Mouse (Mus musculus): ENCODE data around the gene Gas2l3.

Gene Gas2l3

DNA sequence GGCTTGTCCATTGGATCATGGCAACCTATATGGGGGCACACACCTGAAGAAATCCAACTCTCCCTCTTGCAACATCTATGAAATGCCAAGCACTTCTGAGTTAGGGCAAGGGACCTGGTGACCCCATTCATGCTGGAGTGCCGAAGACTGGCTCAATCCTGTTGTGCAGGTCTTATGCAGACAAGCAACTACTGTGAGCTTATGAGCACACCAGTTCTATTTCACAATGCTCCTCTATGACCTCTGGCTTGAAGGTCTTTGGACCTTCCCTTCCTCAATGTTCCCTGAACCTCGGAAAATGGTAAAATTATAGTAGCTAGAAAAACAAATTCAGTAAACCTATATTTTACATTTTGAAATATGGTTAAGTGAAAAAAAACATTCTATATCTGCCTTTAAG, 25.8 kb downstream of the Gas2l3 start:
- in situ Hi-C loops (cut with MboI; ENCODE audit: low pct_unique_long_range_greater_than_20kb in 1 of 2, low sequenced_read_pairs in 2 of 2, unreplicated experiment in 1 of 2): no loop called here

GRCm38 (mm10) chr10:89415478-89415877, 28.3 kb downstream of the Gas2l3 start:
- in situ Hi-C loops (cut with MboI; ENCODE audit: low pct_unique_long_range_greater_than_20kb in 1 of 2, low sequenced_read_pairs in 2 of 2, unreplicated experiment in 1 of 2): no loop called here

GRCm38 (mm10) chr10:89407551-89407950, 36.2 kb downstream of the Gas2l3 start:
- in situ Hi-C loops (cut with MboI; ENCODE audit: low pct_unique_long_range_greater_than_20kb in 1 of 2, low sequenced_read_pairs in 2 of 2, unreplicated experiment in 1 of 2): no loop called here

DNA sequence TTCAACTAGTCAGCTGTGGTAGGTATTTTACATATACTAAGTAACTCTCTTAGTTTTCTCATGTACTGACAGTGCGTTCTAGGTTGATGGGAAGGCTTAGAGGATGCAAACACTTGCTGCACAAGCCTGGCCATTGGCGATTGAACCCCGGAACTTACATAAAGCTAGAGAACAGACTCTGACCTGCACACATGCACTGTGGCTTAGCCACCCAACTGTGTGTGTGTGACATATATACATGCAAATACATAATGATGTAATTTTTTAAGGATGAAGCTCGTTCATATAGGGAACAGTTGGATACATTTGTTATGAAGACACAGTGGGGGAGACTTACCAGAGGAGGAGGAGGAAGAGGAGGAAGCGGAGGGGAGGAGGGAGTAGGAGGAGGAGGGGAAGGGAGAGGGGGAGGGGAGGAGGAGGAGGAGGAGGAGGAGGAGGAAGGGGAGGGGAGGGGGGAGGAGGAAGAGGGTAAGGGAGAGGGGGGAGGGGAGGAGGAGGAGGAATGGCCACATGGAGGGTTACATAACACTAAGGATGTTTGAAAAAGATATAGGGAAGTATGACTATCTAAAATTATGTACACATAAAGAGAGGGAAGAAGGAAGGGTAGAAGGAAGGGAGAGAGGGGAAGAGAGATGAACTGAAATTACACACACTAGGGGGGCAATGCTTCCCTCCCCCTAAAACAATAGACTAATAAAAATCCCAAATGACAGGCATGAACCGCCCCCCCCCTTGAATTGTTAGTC, 36.9 kb downstream of the Gas2l3 start:
- in situ Hi-C loops (cut with MboI; ENCODE audit: low pct_unique_long_range_greater_than_20kb in 1 of 2, low sequenced_read_pairs in 2 of 2, unreplicated experiment in 1 of 2): no loop called here

- in situ Hi-C loops (cut with MboI; ENCODE audit: low pct_unique_long_range_greater_than_20kb in 1 of 2, low sequenced_read_pairs in 2 of 2, unreplicated experiment in 1 of 2): no loop called here
These were observed 38.8 kb downstream of the Gas2l3 start for GRCm38 (mm10) chr10:89404936-89405335.

DNA sequence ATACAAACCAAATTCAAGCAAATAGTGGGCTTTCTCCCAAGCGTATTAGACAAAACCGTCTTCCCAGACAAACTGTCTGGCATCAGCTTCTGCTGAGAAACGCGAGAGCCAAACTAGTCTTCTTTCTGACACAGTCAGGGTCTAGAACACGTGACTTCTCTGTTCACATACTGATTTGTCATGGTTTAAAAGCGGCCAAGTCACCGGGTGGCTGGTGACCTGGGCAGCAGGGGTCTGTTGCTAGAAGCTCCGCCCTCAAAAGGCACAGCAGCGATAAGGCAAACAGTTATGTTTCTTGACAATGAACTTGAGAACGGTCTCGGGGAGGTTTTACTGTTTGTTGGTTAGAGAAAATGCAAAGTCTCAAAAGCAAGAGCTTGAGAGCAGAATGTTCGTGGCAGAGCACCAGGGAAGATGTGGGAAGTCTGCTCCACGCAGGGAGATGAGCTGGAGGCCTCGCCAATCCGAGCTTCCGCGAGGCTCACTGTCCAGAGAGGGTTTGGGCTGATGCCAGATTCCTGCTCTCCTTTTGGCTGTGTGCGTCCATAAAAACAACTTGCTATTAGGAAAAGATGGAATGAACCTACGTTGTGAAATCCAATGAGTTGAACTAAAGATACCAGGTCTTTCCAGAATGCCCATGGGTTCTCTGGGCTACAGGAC, 43.0 kb downstream of the Gas2l3 start:
- in situ Hi-C loops (cut with MboI; ENCODE audit: low pct_unique_long_range_greater_than_20kb in 1 of 2, low sequenced_read_pairs in 2 of 2, unreplicated experiment in 1 of 2): no loop called here

- in situ Hi-C loops (cut with MboI; ENCODE audit: low pct_unique_long_range_greater_than_20kb in 1 of 2, low sequenced_read_pairs in 2 of 2, unreplicated experiment in 1 of 2): no loop called here
These were observed 47.9 kb downstream of the Gas2l3 start for GRCm38 (mm10) chr10:89395823-89396222.

DNA sequence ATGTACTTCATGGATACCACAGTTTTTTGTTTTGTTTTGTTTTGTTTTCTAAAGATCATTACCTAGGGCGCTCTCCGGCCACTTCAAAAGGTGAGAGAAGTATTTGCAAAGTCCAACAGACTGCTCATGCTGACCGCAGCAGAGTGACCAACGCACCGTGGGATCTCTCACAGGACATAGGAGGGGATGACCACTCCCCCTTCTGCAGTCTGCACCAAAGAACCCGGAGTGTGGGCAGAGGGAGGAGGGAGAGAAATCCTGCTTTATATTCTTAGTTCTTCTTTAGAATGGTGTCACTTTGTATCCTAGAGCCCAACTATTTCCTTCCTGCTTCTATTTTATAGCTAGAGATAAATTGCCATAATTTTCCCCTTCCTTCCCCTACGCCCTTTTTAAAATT, 48.4 kb downstream of the Gas2l3 start:
- in situ Hi-C loops (cut with MboI; ENCODE audit: low pct_unique_long_range_greater_than_20kb in 1 of 2, low sequenced_read_pairs in 2 of 2, unreplicated experiment in 1 of 2): no loop called here

DNA sequence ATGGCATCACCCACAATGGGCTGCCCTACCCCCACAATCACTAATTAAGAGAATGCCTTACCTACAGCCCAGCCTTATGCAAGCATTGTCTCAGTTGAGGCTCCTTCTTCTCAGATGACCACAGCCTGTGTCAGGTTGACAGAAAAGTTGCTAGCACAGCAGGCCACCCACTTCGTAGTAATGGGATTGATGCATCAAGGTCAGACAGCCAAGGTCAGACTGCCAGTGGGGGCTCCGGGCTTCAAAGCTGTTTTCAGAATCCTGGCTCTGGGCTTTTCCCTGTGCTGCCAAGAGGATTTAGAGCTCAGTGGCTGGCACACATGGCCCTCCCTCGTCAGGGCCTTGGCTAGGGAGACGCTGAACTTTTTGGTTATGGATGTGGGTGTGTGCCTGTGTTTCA, 51.1 kb downstream of the Gas2l3 start:
- in situ Hi-C loops (cut with MboI; ENCODE audit: low pct_unique_long_range_greater_than_20kb in 1 of 2, low sequenced_read_pairs in 2 of 2, unreplicated experiment in 1 of 2): no loop called here

DNA sequence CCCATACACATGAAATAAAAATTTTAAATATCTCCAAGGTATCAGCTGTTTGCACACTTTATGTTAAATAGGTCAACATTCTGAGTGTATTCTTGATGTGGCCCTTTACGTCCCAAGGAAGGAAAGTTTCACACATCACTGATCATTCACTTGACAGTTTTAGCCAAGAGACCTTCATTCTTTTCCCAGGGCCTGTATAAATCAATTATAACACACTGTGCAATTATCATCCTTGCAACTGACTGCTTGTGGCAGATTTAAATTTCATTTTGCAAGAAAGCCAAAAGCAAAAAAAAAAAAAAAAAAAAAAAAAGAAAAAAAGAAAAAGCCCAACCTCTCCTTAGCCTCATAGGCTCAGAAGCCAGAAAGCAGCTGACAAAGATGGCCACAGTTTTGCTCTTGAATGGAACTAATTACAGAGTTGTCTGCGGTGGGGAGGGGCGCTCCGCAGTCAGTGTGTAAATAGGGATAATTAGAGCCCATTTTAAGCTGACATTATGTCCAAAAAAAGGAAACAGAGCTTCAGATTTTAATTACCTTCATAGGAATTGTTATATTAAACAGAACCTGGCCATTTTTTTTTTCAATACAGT, 52.1 kb downstream of the Gas2l3 start:
- in situ Hi-C loops (cut with MboI; ENCODE audit: low pct_unique_long_range_greater_than_20kb in 1 of 2, low sequenced_read_pairs in 2 of 2, unreplicated experiment in 1 of 2): no loop called here

DNA sequence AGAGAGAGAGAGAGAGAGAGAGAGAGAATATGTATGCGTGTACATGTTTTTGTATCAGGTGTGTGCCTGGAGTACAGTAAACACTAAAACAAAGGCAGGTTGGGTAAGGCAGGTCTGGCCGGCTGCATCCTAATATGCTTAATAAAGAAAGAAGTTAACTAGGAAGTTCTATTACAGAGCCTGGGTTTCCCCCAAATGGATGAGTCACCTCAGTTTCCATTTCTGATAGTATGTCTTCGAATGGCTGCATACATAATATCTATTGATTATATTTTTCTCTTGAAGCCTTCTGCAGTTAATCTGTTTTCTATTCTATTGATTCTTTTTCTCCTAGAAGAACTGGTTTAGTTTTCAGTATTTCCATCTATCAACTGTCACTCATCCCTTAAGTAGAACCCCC, 57.3 kb downstream of the Gas2l3 start:
- in situ Hi-C loops (cut with MboI; ENCODE audit: low pct_unique_long_range_greater_than_20kb in 1 of 2, low sequenced_read_pairs in 2 of 2, unreplicated experiment in 1 of 2): no loop called here

- in situ Hi-C loops (cut with MboI; ENCODE audit: low pct_unique_long_range_greater_than_20kb in 1 of 2, low sequenced_read_pairs in 2 of 2, unreplicated experiment in 1 of 2): no loop called here
These were observed 60.3 kb downstream of the Gas2l3 start for GRCm38 (mm10) chr10:89383462-89383861.

DNA sequence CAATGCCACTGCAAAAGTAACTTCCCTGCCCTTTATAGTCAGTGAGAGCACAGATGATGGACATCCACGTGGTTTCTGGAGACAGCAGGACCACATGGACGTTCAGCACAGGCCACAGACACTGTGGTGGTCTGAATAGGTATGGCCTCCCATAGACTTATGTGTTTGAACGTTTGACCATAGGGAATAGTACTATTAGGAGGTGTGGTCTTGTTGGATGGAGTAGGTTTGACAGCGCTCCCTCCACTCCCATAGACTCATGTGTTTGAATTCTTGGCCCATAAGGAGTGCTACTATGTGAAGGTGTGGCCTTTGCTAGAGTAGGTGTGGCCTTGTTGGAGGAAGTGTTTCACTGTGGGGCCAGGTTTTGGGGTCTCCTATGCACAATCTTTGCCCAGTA, 66.0 kb downstream of the Gas2l3 start:
- in situ Hi-C loops (cut with MboI; ENCODE audit: low pct_unique_long_range_greater_than_20kb in 1 of 2, low sequenced_read_pairs in 2 of 2, unreplicated experiment in 1 of 2): no loop called here

GRCm38 (mm10) chr10:89370051-89370450, 73.7 kb downstream of the Gas2l3 start:
- in situ Hi-C loops (cut with MboI; ENCODE audit: low pct_unique_long_range_greater_than_20kb in 1 of 2, low sequenced_read_pairs in 2 of 2, unreplicated experiment in 1 of 2): no loop called here

- in situ Hi-C loops (cut with MboI; ENCODE audit: low pct_unique_long_range_greater_than_20kb in 1 of 2, low sequenced_read_pairs in 2 of 2, unreplicated experiment in 1 of 2): no loop called here
These were observed 84.8 kb downstream of the Gas2l3 start for GRCm38 (mm10) chr10:89358933-89359332.
